Mouse (Mus musculus): ENCODE results near the gene Blnk. TPM values are rescaled to one million over a fixed set of nuclear protein-coding genes. Genes with fewer than 3 reads are reported as not detected.

Blnk gene
- polyA plus RNA-seq, 1 experiment from 2014 or later = 8.7 TPM

- H3K27ac ChIP-seq (replicated peaks) = no peak overlapping the region
Measured at GRCm38 (mm10) chr19:41019164-41019675, 24.9 kb upstream of the Blnk start.

GRCm38 (mm10) chr19:41015951-41016716, 21.8 kb upstream of the Blnk start:
- TF ChIP-seq CTCF (IDR thresholded peaks at IDR 0.05; ENCODE audit: low read depth) = peak; percentile 84
- TF ChIP-seq EP300 (optimal IDR thresholded peaks at IDR 0.05) = no peak
- Histone ChIP-seq H3K27ac (replicated peaks) (no peak overlapping the region), H3K4me1 (replicated peaks; ENCODE audit: control insufficient read depth, insufficient read depth) (no peaks in the 10 kb centered on the region), H3K9ac (ENCODE audit: low read length) (no peak overlapping the region), H3K36me3 (ENCODE audit: control insufficient read depth, insufficient read depth, low read length) (no peaks in the 10 kb centered on the region), H3K4me2 (replicated peaks; ENCODE audit: low read depth) (peak overlapping the region; percentile 42), H3K27me3 (ENCODE audit: control insufficient read depth, insufficient read depth, low read length) (no peaks in the 10 kb centered on the region), H3K9me3 (ENCODE audit: control insufficient read depth, low read length) (no peaks in the 10 kb centered on the region), H3K4me3 (ENCODE audit: low read depth, low read length) (no peak overlapping the region)
- ATAC-seq (ENCODE audit: low FRiP score, low TSS enrichment) (peak; percentile 63), DNase-seq (ENCODE audit: low spot score) (peak; percentile 42)
- 15% methylated on average over 14 of the region's 14 CpGs for WGBS

More at GRCm38 (mm10) chr19:41019164-41019675, 24.9 kb upstream of the Blnk start:
- Histone ChIP-seq H3K9me3 (ENCODE audit: control insufficient read depth, low read length) (no peaks in the 10 kb centered on the region), H3K27me3 (ENCODE audit: control insufficient read depth, insufficient read depth, low read length) (no peaks in the 10 kb centered on the region), H3K4me1 (replicated peaks; ENCODE audit: control insufficient read depth, insufficient read depth) (no peaks in the 10 kb centered on the region), H3K4me2 (replicated peaks; ENCODE audit: low read depth) (no peak overlapping the region), H3K4me3 (ENCODE audit: low read depth, low read length) (no peak overlapping the region), H3K9ac (ENCODE audit: low read length) (no peak overlapping the region), H3K36me3 (ENCODE audit: control insufficient read depth, insufficient read depth, low read length) (no peaks in the 10 kb centered on the region)
- WGBS = 64% methylated on average over 5 of the region's 5 CpGs
- DNase-seq (ENCODE audit: low spot score) = no peak
- no peak for TF ChIP-seq EP300 (optimal IDR thresholded peaks at IDR 0.05)
- TF ChIP-seq CTCF (IDR thresholded peaks at IDR 0.05; ENCODE audit: low read depth) = no peak
- ATAC-seq (ENCODE audit: low FRiP score, low TSS enrichment) = no peak

GRCm38 (mm10) chr19:41014003-41014402, 19.7 kb upstream of the Blnk start:
- Histone ChIP-seq H3K4me1 (replicated peaks; ENCODE audit: control insufficient read depth, insufficient read depth) (no peaks in the 10 kb centered on the region), H3K9me3 (ENCODE audit: control insufficient read depth, low read length) (no peaks in the 10 kb centered on the region), H3K9ac (ENCODE audit: low read length) (no peak overlapping the region), H3K27ac (replicated peaks) (no peak overlapping the region), H3K27me3 (ENCODE audit: control insufficient read depth, insufficient read depth, low read length) (no peaks in the 10 kb centered on the region), H3K36me3 (ENCODE audit: control insufficient read depth, insufficient read depth, low read length) (no peaks in the 10 kb centered on the region), H3K4me3 (ENCODE audit: low read depth, low read length) (no peak overlapping the region), H3K4me2 (replicated peaks; ENCODE audit: low read depth) (no peak overlapping the region)
- 11% methylated on average over 9 of the region's 9 CpGs for WGBS
- ATAC-seq (ENCODE audit: low FRiP score, low TSS enrichment) (no peak), DNase-seq (ENCODE audit: low spot score) (no peak)
- TF ChIP-seq CTCF (IDR thresholded peaks at IDR 0.05; ENCODE audit: low read depth) (no peak), EP300 (optimal IDR thresholded peaks at IDR 0.05) (no peak)

- no peak overlapping the region for H3K9ac ChIP-seq (ENCODE audit: low read length)
- H3K9me3 ChIP-seq (ENCODE audit: control insufficient read depth, low read length) = no peaks in the 10 kb centered on the region
- WGBS = 8% methylated on average over 5 of the region's 5 CpGs
- no peaks in the 10 kb centered on the region for H3K36me3 ChIP-seq (ENCODE audit: control insufficient read depth, insufficient read depth, low read length)
- H3K4me1 ChIP-seq (replicated peaks; ENCODE audit: control insufficient read depth, insufficient read depth) = no peaks in the 10 kb centered on the region
- ATAC-seq (ENCODE audit: low FRiP score, low TSS enrichment) (peak; percentile 64), DNase-seq (ENCODE audit: low spot score) (peak; percentile 46)
- no peak overlapping the region for H3K4me2 ChIP-seq (replicated peaks; ENCODE audit: low read depth)
- TF ChIP-seq CTCF (IDR thresholded peaks at IDR 0.05; ENCODE audit: low read depth) (no peak), EP300 (optimal IDR thresholded peaks at IDR 0.05) (no peak)
- H3K4me3 ChIP-seq (ENCODE audit: low read depth, low read length) = no peak overlapping the region
- no peaks in the 10 kb centered on the region for H3K27me3 ChIP-seq (ENCODE audit: control insufficient read depth, insufficient read depth, low read length)
- H3K27ac ChIP-seq (replicated peaks) = no peak overlapping the region
Measured at GRCm38 (mm10) chr19:41013591-41013990, 19.3 kb upstream of the Blnk start.

GRCm38 (mm10) chr19:41011676-41012075, 17.3 kb upstream of the Blnk start:
- no peak overlapping the region for H3K4me3 ChIP-seq (ENCODE audit: low read depth, low read length)

More at GRCm38 (mm10) chr19:41011676-41012075, 17.3 kb upstream of the Blnk start:
- DNase-seq (ENCODE audit: low spot score) (peak; percentile 46), ATAC-seq (ENCODE audit: low FRiP score, low TSS enrichment) (no peak)
- TF ChIP-seq CTCF (IDR thresholded peaks at IDR 0.05; ENCODE audit: low read depth) = no peak
- TF ChIP-seq EP300 (optimal IDR thresholded peaks at IDR 0.05) = no peak
- H3K9me3 ChIP-seq (ENCODE audit: control insufficient read depth, low read length) = no peaks in the 10 kb centered on the region
- no peaks in the 10 kb centered on the region for H3K36me3 ChIP-seq (ENCODE audit: control insufficient read depth, insufficient read depth, low read length)
- H3K27ac ChIP-seq (replicated peaks) = no peak overlapping the region
- no peak overlapping the region for H3K4me2 ChIP-seq (replicated peaks; ENCODE audit: low read depth)
- 22% methylated on average over 5 of the region's 5 CpGs for WGBS
- no peaks in the 10 kb centered on the region for H3K27me3 ChIP-seq (ENCODE audit: control insufficient read depth, insufficient read depth, low read length)
- no peaks in the 10 kb centered on the region for H3K4me1 ChIP-seq (replicated peaks; ENCODE audit: control insufficient read depth, insufficient read depth)
- H3K9ac ChIP-seq (ENCODE audit: low read length) = no peak overlapping the region
